Mouse (Mus musculus): Measurements from ENCODE around the gene Atg16l1. TPM values are rescaled to one million over a fixed set of nuclear protein-coding genes. Genes with fewer than 3 reads are reported as not detected.

Atg16l1 gene
- polyA plus RNA-seq (2012; rRNA removed) = 16.2 and 19.1 TPM in 2 replicates

- 1% methylated on average over 79 of the region's 79 CpGs for WGBS
- DNase-seq (ENCODE audit: low read depth, low spot score) = peak; percentile 92
Measured at GRCm38 (mm10) chr1:87755641-87756470, at the start of gene Atg16l1. Gene Atg16l1 (plus strand): TSS chr1:87755870.

DNA sequence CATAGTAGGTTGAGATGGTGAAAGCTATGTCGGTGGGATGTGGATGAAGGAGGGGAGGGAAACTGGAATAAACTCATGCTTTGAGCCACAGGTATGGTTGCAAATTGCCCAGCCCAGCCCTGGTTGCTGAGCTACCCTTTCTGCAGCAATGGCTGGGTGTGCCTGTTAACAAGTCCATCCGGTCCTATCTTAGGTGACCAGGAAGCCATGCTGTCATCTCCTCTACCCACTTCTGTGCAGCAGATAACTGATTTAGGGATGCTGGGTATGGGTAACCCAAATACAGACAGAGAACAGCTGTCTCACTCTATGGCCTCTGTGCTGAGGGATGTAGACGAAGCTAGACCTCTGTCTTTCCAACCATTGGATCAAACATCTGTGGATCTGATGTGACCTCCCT is 49.3 kb upstream of the Atg16l1 start:
- no peak for DNase-seq (ENCODE audit: low read depth, low spot score)
- WGBS = 82% methylated on average over 3 of the region's 3 CpGs

DNA sequence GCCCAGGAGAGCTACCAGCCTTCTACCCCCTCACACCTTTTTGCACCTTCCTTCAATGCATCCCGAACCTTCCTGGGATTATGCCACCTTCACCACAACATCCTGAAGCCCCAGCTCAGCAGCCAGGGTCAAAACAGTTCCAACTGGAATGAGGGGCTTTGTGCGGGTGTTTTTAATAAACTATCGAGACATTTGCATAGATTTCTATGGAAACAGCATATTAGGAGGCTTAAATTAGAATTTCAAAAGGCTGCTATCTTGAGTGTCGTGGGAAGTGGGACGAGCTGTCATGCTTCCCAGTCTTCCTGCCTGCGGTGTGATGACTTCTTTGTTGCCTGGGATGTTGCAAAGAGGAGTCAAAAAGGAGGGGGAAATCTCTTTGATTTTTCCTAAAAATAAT is 46.6 kb upstream of the Atg16l1 start:
- 87% methylated on average over 6 of the region's 6 CpGs for WGBS

DNA sequence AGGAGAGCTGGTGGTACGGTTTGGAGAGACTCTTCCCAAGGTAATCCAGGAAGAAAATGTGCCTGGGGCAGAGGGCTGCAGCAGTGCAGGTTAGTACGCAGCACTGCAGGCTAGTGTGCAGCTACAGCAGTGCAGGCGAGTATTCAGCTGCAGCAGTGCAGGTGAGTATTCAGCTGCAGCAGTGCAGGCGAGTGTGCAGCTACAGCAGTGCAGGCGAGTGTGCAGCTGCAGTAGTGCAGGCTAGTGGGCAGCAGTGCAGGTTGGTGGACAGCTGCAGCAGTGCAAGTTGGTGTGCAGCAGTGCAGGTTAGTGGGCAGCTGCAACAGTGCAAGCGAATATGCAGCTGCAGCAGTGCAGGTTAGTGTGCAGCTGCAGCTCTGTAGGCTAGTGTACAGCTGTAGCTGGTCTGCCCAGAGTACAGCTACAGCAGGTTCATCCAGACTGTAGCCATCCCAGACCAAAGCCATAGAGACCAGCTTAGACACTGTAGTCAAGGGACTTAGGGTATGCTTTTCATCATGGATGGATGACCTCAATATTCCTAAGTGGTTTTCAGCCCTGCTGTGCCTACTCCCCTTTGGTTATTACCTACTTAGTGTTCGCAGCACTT is 45.9 kb upstream of the Atg16l1 start:
- WGBS = 82% methylated on average over 7 of the region's 7 CpGs

More for the DNA sequence above, 46.6 kb upstream of the Atg16l1 start:
- no peak for DNase-seq (ENCODE audit: low read depth, low spot score)

GRCm38 (mm10) chr1:87711938-87712613 is 43.6 kb upstream of the Atg16l1 start:
- no peak for DNase-seq (ENCODE audit: low read depth, low spot score)
- WGBS = 87% methylated on average over 10 of the region's 10 CpGs

More for the DNA sequence above, 45.9 kb upstream of the Atg16l1 start:
- DNase-seq (ENCODE audit: low read depth, low spot score) = no peak

DNA sequence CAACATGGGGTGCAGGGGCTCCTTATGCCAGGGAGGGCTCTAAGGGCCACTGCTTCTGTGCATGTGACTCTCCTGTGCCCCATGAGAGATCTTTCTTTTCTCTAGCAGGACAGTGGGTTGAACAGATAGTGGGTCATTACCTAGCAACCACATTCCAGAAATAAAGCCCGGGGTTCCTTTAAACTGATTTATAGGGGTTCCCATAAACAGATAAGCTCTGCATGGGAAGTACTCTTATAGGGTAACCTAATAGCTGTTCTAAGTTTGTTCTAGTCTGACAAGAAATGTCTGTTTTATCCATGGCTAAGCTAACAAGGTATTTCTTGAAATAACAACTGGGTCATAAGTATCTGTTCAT is 43.1 kb upstream of the Atg16l1 start:
- 49% methylated on average over 1 of the region's 1 CpGs for WGBS
- no peak for DNase-seq (ENCODE audit: low read depth, low spot score)

GRCm38 (mm10) chr1:87721382-87721781 is 34.3 kb upstream of the Atg16l1 start:
- no peak for DNase-seq (ENCODE audit: low read depth, low spot score)
- WGBS = 19% methylated on average over 8 of the region's 8 CpGs

GRCm38 (mm10) chr1:87722081-87722480 is 33.6 kb upstream of the Atg16l1 start:
- WGBS = 16% methylated on average over 2 of the region's 2 CpGs
- no peak for DNase-seq (ENCODE audit: low read depth, low spot score)

- WGBS = 62% methylated on average over 4 of the region's 4 CpGs
- no peak for DNase-seq (ENCODE audit: low read depth, low spot score)
Measured at GRCm38 (mm10) chr1:87723351-87723750, 32.3 kb upstream of the Atg16l1 start.

GRCm38 (mm10) chr1:87729070-87729469 is 26.6 kb upstream of the Atg16l1 start:
- 79% methylated on average over 2 of the region's 2 CpGs for WGBS
- DNase-seq (ENCODE audit: low read depth, low spot score) = no peak

DNA sequence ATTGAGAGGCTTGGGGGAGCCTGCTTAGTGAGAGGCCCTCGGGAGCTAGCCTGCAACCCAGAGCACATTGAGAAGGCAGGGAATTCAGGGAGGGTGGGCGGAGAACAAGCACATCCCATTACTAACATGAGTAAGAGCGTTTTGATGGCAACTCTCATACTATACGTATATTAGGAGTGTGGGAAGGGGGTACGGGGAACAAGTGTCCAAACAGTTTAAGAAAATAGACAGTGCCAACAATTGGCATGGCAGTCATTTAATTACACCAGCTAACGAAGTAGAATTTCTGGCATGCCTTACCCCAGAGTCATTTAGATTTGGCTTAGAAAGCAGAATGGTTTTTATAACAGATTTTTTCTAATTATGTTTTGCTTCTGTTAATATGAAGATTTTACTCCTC is 25.8 kb upstream of the Atg16l1 start:
- no peak for DNase-seq (ENCODE audit: low read depth, low spot score)
- 81% methylated on average over 6 of the region's 6 CpGs for WGBS

- WGBS = 64% methylated on average over 7 of the region's 7 CpGs
- no peak for DNase-seq (ENCODE audit: low read depth, low spot score)
Measured at GRCm38 (mm10) chr1:87730271-87730670, 25.4 kb upstream of the Atg16l1 start.

DNA sequence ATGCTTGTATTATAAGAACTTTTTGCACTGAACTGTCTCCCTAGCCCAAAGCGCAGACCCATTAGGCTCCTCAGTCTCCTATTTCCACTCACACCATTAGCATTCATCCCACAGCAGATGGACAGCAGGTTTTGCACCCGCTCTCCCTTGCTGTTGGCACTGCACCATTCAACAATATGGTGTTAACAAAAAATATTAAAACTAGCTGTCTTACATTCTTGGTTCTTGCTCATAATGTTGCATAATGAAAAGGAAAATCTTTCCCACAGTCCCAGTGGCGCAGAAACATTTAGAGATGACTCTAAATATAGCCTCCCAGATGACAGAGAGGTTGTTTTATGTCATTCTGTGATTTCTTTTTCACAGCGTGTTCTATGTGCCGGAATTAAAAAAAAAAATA is 22.5 kb upstream of the Atg16l1 start:
- WGBS = 77% methylated on average over 5 of the region's 5 CpGs
- DNase-seq (ENCODE audit: low read depth, low spot score) = no peak

DNA sequence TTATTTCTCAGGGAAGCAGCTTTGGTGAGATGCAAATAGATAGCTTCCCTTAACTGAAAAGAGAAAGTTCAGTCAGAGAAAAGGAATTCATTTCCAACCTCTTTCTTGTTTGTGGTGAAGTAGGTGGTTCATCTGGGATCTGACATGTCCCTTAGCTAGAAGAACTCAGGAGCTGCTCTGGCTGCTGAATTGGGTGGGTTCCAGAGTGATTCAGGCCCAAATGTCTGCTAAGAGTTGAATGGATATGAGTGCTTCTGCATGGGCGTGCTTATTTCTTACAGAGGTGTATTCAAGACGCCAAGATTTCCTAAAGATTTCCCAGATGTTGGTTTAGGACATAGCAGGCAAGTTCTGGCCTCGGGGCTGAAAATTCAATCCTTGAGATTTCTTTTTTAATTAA is 21.5 kb upstream of the Atg16l1 start:
- DNase-seq (ENCODE audit: low read depth, low spot score) = no peak
- WGBS = 80% methylated on average over 3 of the region's 3 CpGs

- WGBS = 54% methylated on average over 6 of the region's 6 CpGs
- no peak for DNase-seq (ENCODE audit: low read depth, low spot score)
Measured at GRCm38 (mm10) chr1:87740584-87741290, 14.9 kb upstream of the Atg16l1 start.

DNA sequence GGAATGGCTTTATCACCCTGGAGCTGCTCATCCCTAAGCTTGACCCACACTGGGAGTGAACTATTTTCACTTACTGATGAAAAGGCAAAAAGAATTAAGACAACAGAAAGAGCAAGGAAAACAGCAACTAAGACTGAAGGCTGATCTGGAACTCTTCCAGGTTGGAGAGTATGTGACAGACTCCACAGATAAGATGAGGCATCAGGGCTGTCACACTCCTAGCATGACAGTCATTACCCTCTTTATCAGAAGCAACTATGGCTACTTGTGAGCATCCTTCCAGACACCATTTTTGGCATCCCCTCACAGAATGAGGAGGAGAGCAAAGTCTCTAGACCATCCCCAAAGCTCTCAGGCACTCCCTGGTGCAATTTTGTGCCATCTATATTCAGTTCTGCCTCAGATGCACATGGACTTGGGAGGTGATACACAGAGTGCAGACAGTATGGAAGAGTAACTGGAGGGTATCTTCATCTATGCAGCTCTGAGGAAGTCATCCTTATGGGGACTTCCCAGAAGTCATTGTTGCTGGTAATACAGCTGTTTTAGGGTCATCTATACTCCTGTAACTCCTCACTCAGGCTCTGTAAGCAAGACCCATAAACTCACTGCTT is 6.2 kb upstream of the Atg16l1 start:
- DNase-seq (ENCODE audit: low read depth, low spot score) = no peak

DNA sequence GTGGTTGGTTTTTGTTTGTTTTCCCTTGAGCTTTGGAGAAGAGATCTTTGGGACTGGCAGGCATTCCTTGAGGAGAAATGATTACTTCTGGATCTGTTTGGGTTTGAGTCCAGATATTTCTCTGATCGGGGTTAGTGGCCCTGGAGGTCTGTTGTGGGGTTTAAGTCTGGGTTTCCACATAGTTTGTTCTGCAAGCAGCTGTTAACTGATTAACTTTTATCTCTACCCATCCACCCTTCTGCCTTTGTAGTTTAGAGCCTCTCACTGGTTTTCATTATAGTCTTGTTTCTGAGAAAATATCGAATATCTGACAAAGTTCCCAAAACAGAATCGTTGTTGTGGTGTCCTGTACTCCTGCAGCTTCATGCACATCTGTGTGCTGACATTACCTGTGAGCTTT is 8.2 kb downstream of the Atg16l1 start:
- no peak for DNase-seq (ENCODE audit: low read depth, low spot score)

GRCm38 (mm10) chr1:87765741-87766140 is 10.1 kb downstream of the Atg16l1 start:
- DNase-seq (ENCODE audit: low read depth, low spot score) = no peak
- WGBS = 75% methylated on average over 2 of the region's 2 CpGs

More for the DNA sequence above, 8.2 kb downstream of the Atg16l1 start:
- WGBS = 88% methylated on average over 3 of the region's 3 CpGs

DNA sequence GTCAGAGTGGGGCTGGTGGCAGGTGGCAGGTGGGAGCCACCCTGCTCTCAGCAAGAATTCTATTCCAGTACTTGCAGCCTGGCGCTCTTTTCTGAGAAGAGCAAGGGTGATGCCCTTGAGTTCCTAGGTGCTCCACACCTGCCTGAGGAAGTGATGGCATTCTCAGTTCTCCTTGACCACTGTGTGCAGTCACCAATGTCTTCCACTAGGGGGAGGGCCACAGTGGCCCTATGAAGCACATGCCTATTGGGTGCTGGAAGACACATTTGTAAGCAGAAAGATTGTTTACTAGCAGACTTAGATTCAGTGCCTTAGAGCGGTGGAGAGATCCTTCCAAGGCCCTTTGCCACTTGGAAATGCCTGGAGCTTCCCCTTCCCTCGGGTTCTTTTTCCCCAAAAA is 10.6 kb downstream of the Atg16l1 start:
- DNase-seq (ENCODE audit: low read depth, low spot score) = no peak
- 89% methylated on average over 3 of the region's 3 CpGs for WGBS

DNA sequence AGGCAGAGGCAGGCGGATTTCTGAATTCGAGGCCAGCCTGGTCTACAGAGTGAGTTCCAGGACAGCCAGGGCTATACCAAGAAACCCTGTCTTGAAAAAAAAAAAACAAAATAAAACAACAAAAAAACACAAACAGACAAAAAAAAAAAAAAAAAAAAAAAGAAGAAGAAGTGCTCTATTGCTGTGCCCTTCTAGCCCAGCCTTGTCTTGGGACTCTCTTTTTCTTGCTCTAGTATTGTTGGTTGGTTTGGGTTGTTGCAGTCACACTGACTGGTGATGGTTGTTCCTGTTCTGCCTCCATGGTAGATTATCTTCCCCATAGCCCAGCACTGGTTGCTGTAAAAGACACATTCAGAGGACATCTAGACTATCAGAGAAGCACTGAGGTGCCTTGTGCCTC is 13.6 kb downstream of the Atg16l1 start:
- DNase-seq (ENCODE audit: low read depth, low spot score) = no peak
- 98% methylated on average over 2 of the region's 2 CpGs for WGBS

Measured in large intestine, adult 2 months (tissue).